Mouse (Mus musculus) neural tube, embryonic 13.5 days (tissue): ENCODE measurements around the gene 1700029J07Rik. TPM values are rescaled to one million over a fixed set of nuclear protein-coding genes. Genes with fewer than 3 reads are reported as not detected.

Experiments used
- polyA plus RNA-seq: library from polyadenylated mRNA; unstranded; fragments of >200 nt; fragmentation: Nextera tagmentation; extraction: Ambion mirVana; gene quantifications from 2 replicates; pipeline ENCODE4 v1.2.1, GENCODE M21; 2015

The 1700029J07Rik gene
- polyA plus RNA-seq, 1 experiment from 2014 or later, result 3.9 TPM

Other genes with a start within 250 kb of the 1700029J07Rik start
- 15.1 and 18.5 TPM in 2 replicates for gene Pdlim3, start 89.8 kb downstream of the 1700029J07Rik start, polyA plus RNA-seq
- gene Ccdc110, start 40.6 kb downstream of the 1700029J07Rik start, polyA plus RNA-seq, result 0.11 TPM in 1 of 2 replicates, not detected in the other
- 65.5 and 69.8 TPM in 2 replicates for gene Ufsp2, start 276 bp upstream of the 1700029J07Rik start, polyA plus RNA-seq
- gene Lrp2bp, start 24.1 kb upstream of the 1700029J07Rik start, polyA plus RNA-seq, result 0.31 and 0.84 TPM in 2 replicates
- 33.4 and 38.1 TPM in 2 replicates for gene Ankrd37, start 30.5 kb upstream of the 1700029J07Rik start, polyA plus RNA-seq
- gene Cfap97, start 176.5 kb upstream of the 1700029J07Rik start, polyA plus RNA-seq, result 24.2 and 24.9 TPM in 2 replicates
- gene Snx25, start 176.9 kb upstream of the 1700029J07Rik start, polyA plus RNA-seq, result 6.8 and 9.2 TPM in 2 replicates
- 856 and 869 TPM in 2 replicates for gene Slc25a4, start 236.0 kb upstream of the 1700029J07Rik start, polyA plus RNA-seq